Mouse (Mus musculus) layer of hippocampus, adult 9-10 months (tissue): ENCODE measurements around the gene Tns1.

Experiments
- DNase-seq: peaks from one replicate; pipeline ENCODE4 v3.0.0; 2022; ENCODE audit warnings: low spot score

The Tns1 gene

DNA sequence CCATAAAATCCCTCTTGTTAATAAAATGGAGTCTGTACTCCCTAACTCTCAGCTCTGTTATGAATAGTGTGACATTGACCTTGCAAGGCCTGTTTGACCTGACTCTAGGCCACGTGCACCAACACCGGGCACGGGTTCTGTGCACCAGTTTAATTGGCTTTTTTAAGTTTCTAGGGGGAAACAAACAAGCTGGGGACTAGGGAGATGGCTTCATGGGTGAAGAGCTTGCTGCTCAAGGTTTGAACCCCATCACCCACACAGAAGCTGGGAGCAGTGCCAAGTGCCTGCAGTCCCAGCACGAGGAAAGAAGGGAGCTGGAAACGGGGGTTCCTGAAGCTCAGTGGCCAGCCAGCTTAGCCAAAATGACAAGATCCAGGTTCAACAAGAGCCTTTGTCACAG, 192.4 kb downstream of the Tns1 start:
- no peak for DNase-seq

DNA sequence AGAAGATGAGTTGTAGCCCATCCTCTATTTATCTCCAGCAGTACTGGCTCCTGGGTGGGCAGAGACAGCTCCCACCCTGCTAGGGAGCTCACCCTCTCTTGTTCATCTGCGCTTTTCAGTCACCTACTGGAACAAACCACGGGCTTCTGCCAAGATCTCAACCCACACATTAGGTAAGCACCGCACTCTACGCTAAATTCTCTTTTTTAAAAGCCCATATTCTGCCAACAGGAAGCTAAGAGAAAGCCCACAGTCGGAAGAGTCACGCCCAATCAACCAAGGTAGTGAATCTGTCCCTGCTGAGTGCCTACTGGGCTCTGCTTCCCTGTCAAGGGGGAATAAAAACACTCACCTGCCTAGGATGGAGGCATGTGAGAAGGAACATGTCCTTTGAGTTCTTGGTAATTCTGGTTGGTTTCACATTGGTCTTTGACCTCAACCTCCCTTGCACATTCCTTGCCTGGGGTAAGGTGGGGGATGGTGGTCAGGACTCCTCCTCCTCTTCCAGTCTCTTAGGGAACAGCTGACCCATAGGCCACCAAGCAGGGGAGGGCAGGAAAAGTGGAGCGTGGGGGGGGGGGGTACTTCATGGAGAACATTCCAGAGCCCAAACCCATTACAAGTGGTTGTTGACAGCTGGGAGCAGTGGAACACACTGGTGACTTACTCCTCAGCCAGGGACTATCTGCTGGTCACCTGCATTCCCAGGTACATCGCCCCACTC, 193.7 kb downstream of the Tns1 start:
- DNase-seq: no peak

DNA sequence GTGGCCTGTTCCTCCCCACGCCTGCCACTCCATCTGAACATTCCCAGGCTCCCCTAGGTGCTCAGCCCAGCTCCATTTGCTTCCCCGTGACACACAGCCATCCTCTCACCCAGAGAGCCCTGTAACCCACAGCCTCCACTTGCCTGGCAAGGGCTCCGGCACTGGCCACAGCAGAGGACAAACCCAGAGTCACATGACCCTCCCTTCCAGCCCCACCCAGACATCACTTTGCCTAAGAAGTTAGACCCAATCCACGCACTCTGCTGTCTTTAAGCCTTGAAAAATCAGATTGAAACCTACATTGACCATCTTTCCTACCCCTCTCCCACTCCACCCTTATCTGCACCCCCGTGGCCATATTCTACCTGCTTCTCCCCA, 194.3 kb downstream of the Tns1 start:
- no peak for DNase-seq

DNA sequence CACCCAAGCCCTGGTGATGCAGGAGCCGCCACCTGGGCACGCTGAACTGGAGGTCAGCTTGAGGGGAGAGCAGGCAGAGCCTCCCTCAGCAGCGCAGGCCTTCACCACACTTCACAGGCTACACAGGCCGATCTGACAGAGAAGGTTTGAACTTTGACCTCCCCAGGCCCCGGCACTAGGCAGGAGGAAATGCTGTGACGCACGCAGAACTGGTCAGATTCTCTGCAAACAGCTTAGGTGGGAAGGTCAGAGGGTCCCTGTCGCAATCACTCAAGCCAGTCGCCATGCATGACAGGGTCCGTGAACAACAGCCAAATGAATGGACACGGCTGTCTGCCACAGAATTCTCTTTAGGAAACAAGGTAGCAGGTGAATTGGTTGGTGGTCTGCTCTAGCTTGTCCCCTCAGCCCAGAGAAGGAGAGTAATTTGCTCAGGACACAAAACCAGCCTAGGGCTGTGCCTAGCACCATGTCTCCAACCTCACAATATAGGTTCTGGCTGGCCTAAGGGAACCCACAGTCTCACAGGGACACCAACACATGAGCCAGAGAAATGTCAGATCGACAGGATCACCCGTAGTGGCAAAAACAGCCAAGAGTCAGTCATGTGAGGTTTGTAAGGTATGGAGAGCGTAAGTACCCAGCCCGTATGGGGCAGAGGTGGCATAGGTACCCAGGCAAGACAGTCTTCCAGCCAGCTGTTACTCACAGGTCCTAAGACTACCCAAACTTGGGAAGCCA, 194.9 kb downstream of the Tns1 start:
- DNase-seq: no peak

DNA sequence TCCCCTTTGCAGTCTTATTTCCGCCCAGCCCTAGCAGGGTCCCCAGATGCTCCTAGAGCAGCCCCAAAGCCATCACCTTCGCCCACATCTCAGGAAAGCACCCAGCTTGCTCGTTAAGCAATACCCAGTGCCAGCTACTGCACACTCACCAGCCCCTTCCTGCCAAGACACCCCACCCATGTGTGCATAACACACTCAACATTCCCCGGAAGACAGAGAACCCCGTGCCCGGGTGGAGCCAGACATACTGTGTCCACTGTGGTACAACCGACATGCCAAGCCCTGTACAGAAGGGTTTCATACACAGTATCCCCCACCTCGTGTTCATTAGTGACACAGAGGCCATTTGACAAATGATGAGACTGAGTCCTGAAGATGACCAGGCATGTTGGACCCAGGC, 195.9 kb downstream of the Tns1 start:
- no peak for DNase-seq

DNA sequence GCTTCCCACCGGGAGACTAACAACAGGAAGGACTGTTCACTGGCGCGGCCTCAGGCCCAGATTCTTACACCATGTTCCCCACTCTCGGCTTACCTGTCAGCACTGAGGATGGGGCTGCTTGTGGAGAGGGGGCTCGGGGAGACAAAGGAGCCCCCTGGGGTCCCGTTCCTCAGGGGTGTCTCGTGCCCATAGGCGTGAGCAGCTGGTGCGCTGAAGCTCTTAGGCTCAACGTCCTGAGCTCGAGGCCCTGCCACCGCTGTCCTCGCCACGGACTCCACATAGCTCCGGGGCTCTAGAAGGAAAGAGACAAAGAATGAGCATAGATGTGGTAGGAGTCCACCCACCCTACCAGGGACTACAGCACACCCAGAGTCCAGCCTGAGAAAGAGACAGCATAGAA, 196.4 kb downstream of the Tns1 start:
- no peak for DNase-seq

DNA sequence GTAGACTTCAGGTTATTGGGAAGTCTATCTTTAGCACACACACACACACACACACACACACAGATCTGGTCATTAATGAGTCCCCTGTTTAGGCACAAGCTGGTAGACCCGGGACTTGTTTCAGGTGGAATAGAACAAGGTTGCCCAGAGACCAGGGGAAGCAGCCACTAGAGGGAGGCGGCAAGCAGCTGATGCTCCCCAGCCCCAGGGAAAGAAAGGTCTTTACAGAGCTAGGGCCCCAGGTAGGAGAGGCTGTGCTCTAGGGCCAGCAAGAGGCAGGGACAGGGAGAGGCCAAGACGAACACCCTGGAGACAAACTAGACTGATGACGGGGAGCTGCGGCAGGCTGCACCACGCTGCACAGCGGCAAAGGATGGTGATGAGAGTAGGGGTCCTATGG, 198.0 kb downstream of the Tns1 start:
- DNase-seq: no peak

DNA sequence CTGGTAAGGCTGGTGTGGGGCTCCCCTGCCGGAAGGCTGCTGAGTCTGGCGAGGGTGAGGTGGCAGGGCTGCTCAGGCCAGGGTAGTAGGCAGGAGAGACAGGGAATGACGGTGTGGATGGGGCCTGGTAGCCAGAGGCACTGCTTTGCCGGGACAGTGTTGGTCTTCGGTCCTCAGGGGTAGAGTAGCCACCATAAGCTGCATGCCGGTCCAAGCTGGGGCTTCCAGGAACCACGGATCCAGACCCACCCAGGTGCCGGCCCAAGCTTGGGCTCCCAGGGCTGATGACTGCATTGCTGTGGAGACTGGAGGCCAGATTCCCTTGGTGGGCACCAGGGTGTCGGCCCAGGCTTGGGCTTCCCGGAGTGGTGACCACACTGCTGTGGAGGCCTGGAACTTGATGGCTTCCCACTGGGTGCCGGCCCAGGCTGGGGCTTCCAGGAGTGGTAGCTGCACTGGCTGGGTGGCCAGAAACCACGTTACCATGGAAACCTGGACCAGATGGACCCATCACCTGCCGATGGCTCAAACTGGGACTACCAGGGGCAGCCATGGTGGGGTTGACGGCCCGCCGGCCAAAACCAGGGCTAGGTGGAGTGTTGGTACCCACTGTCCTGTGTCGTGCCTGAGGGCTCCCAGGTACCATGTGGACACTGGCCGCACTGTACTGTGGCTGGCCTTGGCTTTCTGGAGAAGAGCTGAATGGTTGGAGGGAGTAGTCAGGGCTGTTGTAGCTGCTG, 199.2 kb downstream of the Tns1 start:
- DNase-seq: no peak

DNA sequence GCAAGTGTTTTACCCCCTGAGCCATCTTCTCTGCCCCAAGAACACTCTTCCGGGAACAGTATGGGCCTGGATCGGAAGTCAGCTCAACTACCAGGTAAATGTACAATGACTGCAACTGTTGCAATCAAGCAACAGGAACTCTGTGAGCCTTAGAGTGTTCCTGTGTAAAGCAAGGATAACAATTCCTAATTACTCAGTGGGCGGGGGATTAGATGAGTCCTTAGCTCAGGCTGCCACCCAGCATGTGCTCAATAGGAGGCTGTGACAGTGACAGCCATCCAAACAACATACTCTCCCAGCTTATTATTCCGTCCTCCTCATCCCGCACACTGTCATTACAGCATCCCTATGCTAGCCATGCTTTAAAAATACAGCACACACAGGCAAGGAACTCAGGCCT, 200.0 kb downstream of the Tns1 start:
- no peak for DNase-seq

DNA sequence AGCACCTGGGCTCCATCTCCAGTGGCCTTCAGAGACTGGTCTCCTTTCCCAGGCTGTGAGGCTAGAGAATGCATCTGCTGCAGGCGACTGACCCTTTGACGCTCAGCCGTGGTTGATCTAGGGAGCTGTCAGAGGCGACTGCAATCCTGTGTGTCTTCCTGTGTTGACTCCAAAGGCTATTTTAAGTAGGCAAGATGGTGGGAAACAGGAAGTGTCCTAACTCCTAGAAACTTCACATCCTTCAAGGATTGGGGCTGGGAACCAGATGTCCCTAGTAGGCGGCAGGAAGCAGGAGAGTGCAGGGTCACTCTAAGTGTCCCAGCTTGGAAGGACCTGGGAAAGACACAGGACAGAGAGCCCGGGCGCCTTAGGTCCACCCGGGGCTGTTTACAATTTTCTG, 201.1 kb downstream of the Tns1 start:
- DNase-seq: no peak

DNA sequence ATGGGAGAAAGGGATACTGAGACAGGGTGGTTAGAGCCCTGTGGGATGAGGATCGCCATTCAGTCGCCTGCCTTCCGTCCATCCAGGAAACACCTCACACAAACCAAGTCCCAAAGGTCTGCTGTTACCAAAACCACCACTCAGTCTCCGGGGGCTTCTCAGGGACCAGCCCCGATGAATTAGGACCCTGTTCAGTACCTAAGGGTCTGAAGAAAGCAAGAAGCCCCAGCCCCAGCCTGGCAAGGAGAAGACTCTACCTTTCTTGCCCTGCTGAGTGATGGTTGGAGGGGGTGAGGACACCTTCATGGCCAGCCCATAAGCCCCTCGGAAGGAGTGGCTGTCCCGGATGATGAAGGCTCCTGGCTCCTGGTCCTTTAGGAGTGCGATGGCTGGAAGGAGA, 203.5 kb downstream of the Tns1 start:
- DNase-seq: no peak

DNA sequence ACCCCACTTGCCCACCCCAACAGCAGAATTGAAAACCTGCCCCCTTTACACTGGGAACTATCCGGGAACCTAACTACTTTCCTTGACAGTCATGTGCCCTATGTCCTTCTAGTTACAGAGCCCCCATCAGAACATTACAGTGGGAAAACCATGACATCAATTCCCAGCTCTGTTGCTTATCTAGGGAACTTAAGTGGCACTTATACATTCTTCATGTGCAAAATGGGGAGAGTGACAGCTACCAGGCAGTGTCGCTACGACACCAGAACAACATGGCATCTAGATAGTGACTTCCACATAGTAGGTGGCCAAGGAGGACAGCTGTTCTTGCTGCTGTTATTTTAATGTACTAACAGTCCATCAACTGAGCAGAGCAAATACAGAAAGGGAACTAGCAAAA, 204.3 kb downstream of the Tns1 start:
- DNase-seq: no peak

DNA sequence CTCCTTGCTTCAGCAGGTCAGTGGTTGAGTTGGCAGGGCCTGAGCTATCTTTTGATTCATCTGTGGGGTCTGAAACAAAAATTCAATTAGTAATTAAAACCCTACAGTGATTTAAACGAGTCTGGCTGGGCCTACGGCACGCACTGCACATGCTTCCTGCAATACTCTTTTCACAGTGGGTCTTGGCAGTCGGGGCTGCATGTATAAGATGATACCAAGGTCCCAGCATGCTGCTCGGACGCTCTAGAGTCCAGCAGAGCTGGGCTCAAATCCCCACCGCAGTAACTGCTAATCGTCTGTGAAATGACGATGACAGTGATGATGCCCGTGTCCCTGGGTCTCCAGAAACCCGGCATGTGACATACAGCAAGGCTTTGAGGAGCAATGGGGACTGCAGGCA, 206.2 kb downstream of the Tns1 start:
- DNase-seq: no peak

DNA sequence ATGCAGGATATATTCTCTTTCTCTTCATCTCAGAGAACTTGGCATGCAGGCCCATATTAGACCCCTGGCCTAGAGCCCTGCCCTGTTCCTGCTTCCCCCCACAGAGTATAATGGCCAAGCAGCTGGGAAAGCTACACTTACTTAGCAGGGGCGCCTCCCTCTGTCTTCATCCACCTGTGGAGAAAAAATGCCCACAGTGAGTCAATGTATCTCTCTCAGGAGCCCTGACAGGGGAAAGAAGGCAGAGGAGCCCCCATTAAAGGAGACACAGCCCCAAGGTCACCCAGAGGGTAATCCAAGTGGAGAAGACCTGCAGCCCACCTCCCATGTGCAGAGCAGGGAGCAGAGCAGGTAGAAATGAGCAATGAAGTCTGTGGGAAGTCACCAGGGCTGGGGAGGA, 208.0 kb downstream of the Tns1 start:
- DNase-seq: no peak

DNA sequence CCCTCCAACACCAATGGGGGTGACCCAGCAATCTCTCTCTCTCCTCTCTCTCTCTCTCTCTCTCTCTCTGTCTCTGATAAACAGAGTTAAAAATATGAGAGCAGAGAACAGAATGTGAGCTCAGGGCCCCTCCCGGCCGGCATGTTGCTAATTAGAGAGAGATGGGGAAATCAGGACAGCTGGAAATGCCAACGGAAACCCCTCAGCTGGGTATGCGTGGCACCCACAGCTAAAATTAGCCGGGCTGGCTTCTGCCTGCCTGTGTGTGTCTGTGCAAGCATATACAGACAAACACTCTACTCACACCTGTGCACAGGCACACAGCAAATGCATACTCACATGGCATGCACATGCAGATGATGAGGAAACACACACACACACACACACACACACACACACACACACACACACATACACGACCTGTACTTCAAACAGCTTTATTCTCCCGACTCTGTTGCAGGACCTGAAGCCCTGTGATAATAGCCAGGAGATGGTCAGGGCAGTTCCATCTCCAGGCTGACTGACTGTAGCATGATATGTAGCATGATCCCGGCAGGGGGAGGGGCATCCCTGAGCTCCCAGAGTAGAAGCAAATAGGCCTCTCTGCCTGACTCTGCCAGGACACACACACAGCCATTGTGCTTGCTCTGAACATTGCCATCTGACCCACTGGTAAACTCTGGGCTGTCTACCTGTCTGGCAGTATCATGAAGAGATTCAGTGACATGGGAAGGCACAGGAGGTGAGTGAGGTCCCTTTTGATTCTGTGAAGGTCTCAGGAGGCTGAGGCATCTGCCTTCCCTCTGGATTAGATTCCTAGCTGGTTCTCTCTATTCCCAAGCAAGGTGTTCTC, 208.8 kb downstream of the Tns1 start:
- no peak for DNase-seq

DNA sequence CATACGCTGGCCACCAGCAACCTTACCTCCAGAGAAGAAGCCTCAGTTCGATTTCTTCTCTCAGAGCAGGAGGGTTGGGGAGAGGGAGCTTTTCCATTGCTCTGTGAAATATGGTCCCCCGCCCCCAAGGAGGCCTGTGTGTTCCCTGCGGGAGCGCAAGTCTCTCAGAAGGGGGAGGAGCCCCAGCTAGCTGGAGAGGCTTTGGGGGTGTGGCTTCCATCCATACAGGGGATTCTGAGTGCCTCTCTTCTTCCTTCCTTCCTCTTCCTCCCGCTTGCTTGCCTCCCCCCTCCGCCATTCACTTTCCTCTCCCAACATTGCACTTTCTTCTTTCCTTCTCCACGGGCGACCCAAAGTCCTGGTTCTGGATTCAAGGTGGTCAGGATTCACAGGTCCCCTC, 210.2 kb downstream of the Tns1 start:
- no peak for DNase-seq

DNA sequence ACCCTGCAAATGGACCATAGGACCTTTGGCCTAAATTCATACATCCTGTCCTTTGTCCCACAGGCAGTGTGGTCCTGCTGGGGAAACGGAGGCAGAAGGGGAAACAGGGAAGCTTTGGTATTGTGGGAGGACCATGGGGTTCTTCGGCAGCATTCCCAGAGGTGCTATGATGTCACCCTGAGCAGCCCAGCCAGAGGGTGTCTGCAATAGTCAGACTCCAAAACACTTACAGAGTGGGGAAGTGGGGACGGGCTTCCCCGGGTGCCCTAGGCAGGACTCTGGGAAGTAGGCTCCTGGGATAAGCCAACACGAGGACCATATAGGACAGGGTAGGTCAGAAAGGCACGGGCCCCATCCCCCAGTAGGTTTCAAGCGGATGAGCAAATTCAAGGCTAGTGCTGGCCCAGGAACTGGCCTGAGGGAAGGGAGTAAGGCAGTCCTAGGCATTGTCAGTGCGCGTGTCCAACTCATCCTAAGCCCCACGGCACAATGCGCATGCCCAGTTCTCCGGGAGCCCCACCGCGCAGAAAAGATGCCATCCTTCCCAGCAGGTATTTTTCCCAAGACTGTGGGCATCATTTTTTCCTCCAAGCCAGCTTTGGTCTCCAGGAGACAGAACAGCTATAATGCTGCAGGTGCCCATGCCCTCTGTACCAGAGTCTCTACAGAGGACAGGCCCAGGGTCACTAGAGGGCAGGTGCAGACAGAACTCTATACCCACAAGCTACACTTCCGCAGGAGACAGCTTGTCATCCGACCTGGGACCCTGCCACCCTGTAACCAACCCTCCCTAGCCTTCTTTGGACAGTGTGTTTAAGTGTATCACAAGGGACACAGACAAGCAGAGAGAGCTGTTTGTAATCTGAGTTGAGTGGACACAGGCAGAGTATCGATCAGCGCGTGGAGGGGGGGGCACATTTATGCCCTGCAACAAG, 210.9 kb downstream of the Tns1 start:
- no peak for DNase-seq

DNA sequence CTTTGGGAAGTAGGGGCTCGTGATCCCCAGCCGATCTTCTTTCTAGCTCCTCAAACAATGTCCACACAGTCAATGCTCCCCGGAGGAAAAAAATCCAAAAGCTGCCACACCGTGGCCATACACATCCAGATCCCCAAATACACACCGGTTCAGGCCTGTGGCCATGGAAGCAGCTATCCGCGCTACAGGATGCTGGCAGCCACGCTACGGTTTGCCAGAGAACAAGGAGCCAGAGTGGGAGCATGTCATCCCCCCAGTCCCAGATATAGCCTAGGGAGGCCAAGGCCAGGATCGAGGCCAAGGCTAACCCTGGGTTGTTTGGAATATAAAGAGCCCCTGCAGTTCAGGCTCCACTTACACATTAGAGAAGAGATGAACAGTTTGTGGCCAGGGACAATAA, 211.8 kb downstream of the Tns1 start:
- no peak for DNase-seq

DNA sequence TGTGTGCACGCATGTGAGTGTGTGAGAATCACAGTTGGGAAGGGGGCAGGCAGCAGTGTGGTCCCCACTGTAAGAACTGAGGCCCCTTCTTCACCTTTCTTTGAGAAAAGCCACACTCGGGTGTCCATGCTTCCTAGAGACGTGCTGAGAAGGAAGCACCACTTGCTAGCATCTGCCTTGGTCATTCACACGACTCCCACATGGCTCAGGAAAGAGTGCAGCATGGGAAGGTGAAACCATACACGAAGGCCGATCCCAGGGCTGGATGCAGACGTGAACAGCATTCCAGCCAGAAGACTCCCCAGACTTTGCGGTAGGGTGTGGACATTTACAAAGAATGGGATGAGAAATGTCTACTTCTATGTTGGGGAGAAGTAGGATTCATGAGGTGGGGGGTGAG, 212.3 kb downstream of the Tns1 start:
- DNase-seq: no peak

DNA sequence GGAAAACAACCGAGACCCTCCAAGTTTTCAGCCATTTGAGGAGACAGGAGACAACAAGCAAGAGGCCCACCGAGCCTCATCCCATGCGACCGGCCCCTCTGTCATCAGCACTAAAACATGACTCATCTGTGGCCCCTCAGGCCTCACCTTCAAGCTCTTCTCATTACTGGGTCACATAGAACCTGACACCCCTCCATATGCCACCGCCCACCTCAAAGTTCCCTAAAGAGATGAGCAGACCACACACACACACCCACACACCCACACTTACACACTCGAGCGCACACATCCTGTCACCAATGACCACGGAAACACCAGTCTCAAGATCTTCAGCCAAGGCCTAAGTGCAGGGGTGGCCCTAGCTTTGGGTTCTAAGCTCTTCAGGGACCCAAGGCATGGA, 213.5 kb downstream of the Tns1 start:
- DNase-seq: no peak

DNA sequence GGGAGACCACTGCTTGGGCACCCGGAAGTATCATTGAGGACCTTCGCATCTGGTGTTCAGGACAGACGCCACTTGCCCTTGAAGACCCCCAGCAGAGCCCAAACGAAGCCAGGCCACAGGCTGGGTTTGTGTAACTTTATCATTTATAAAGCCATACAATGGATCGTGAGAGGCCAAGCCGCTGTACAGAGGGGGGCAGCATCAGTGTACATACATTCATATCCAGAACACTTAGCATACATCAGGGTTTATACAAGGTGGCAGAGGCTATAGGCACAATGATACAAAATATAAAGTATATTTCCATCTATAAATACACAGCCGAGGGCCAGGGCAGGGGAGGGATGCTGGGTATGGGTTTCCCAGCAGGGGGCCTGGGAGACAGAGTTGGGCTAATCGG, 214.1 kb downstream of the Tns1 start:
- no peak for DNase-seq
